In the genomic region with DNA sequence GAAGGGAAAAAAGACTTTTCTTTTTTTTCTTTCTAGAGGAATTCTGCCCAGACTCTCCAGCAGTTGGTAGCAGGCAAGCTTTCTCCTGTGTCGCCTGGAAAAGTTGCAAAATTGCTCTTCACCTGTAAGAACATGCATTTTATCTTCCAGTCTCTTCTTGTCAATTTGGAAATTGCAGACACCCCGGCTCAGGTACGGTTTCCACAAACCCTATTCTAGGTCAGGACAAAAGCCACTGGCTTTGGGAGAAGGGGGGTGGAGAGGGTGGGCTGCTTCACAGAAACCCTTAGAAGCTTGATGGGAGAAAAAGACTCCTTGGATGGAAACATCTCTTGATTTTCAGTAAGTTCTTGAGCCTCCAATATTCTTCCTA, we compare ENCODE assay signal across 22 mouse cellular contexts. TPM values are rescaled to one million over a fixed set of nuclear protein-coding genes. Genes with fewer than 3 reads are reported as not detected.
DNase-seq lines count a peak whose midpoint lies in the region; ATAC-seq lines count a peak whose summit lies in the region.
"Had no signal": no experiment of that assay in that cellular context is flagged by ENCODE, and none has a peak within 500 bp of the region (broad histone marks: within the 10 kb centered on the region; RNA-seq: fewer than 3 reads in every experiment).

No protein-coding gene starts in this region.

- no peaks in the 10 kb centered on the region for H3K36me3 ChIP-seq in forebrain, embryonic 11.5 days (ENCODE audit: control insufficient read depth, insufficient read depth, low read length)
- H3K36me3 ChIP-seq in forebrain, embryonic 15.5 days: no peaks in the 10 kb centered on the region
- no peaks in the 10 kb centered on the region for H3K36me3 ChIP-seq in embryonic facial prominence, embryonic 11.5 days (replicated peaks; ENCODE audit: control insufficient read depth, insufficient read depth, low read depth, low read length)
- no peaks in the 10 kb centered on the region for H3K36me3 ChIP-seq in hindbrain, embryonic 16.5 days (ENCODE audit: control insufficient read depth, insufficient read depth, low read length)
- H3K36me3 ChIP-seq in midbrain, embryonic 15.5 days (replicated peaks): no peaks in the 10 kb centered on the region
- H3K36me3 ChIP-seq: intestine, embryonic 15.5 days; kidney, embryonic 15.5 days; limb, embryonic 13.5 days; liver, embryonic 13.5 days; stomach, embryonic 15.5 days had no signal

- H3K4me1 ChIP-seq in forebrain, embryonic 11.5 days (replicated peaks; ENCODE audit: control insufficient read depth, insufficient read depth, low read length): peaks cover 25% of the 10 kb centered on the region
- H3K4me1 ChIP-seq in forebrain, embryonic 15.5 days: peaks cover 32% of the 10 kb centered on the region
- H3K4me1 ChIP-seq in embryonic facial prominence, embryonic 11.5 days (ENCODE audit: control insufficient read depth, insufficient read depth, low read length): peaks cover 3% of the 10 kb centered on the region
- H3K4me1 ChIP-seq in hindbrain, embryonic 16.5 days (ENCODE audit: control insufficient read depth, insufficient read depth, low read depth, low read length): no peaks in the 10 kb centered on the region
- peaks cover 17% of the 10 kb centered on the region for H3K4me1 ChIP-seq in midbrain, embryonic 15.5 days

- H3K9ac ChIP-seq in forebrain, embryonic 11.5 days (ENCODE audit: low read length): peak overlapping the region; percentile 65
- no peak overlapping the region for H3K9ac ChIP-seq in forebrain, embryonic 15.5 days (replicated peaks)
- H3K9ac ChIP-seq in embryonic facial prominence, embryonic 11.5 days (replicated peaks; ENCODE audit: low read length): no peak overlapping the region
- H3K9ac ChIP-seq in hindbrain, embryonic 16.5 days (ENCODE audit: low read depth, low read length): no peak overlapping the region
- H3K9ac ChIP-seq in midbrain, embryonic 15.5 days: peak overlapping the region; percentile 32; the same call in 1 of the 2 replicates
- H3K9ac ChIP-seq: intestine, embryonic 15.5 days; kidney, embryonic 15.5 days; limb, embryonic 13.5 days; liver, embryonic 13.5 days; lung, embryonic 14.5 days; stomach, embryonic 15.5 days had no signal

- peaks cover 36% of the 10 kb centered on the region for H3K27me3 ChIP-seq in forebrain, embryonic 11.5 days (ENCODE audit: control insufficient read depth, insufficient read depth, low read length)
- peaks cover 79% of the 10 kb centered on the region for H3K27me3 ChIP-seq in forebrain, embryonic 15.5 days
- peaks cover 55% of the 10 kb centered on the region for H3K27me3 ChIP-seq in embryonic facial prominence, embryonic 11.5 days (ENCODE audit: control insufficient read depth, insufficient read depth, low read length)
- H3K27me3 ChIP-seq in hindbrain, embryonic 16.5 days (replicated peaks; ENCODE audit: control insufficient read depth, insufficient read depth, low read length): peaks cover 46% of the 10 kb centered on the region
- peaks cover 8% of the 10 kb centered on the region; the same call in 1 of the 2 replicates for H3K27me3 ChIP-seq in midbrain, embryonic 15.5 days (replicated peaks)

- 5% methylated on average over 3 of the region's 3 CpGs for WGBS in forebrain, embryonic 11.5 days
- 29% methylated on average over 3 of the region's 3 CpGs for WGBS in forebrain, embryonic 15.5 days
- WGBS in embryonic facial prominence, embryonic 11.5 days: 0% methylated on average over 3 of the region's 3 CpGs
- WGBS in hindbrain, embryonic 16.5 days: 5% methylated on average over 3 of the region's 3 CpGs
- 18% methylated on average over 3 of the region's 3 CpGs for WGBS in midbrain, embryonic 15.5 days

- peak; percentile 59 for DNase-seq in forebrain, embryonic 11.5 days (ENCODE audit: low spot score)
- peak; percentile 21 for DNase-seq in embryonic facial prominence, embryonic 11.5 days (ENCODE audit: low spot score)
- no peak for DNase-seq in lung, postnatal 36 days
- DNase-seq: gastrocnemius, postnatal 10 days; heart, postnatal 36 days; kidney, postnatal 4 days; layer of hippocampus, adult 9-11 months; liver, embryonic 13.5 days; thymus, adult 18-20 months; thymus, postnatal 4 days had no signal

- no peak for ATAC-seq in forebrain, embryonic 11.5 days (replicated peaks; ENCODE audit: low FRiP score)
- ATAC-seq in forebrain, embryonic 15.5 days (replicated peaks): no peak
- ATAC-seq in embryonic facial prominence, embryonic 11.5 days (replicated peaks; ENCODE audit: insufficient number of reproducible peaks, low FRiP score, low TSS enrichment, low read depth): no peak
- ATAC-seq in hindbrain, embryonic 16.5 days: no peak
- ATAC-seq in midbrain, embryonic 15.5 days (replicated peaks): no peak
- ATAC-seq in CD4-positive, CD25-positive, alpha-beta regulatory T cell, adult 4 months: no peak
- ATAC-seq: intestine, embryonic 15.5 days had no signal

- peak overlapping the region; percentile 50 for H3K4me2 ChIP-seq in forebrain, embryonic 11.5 days (ENCODE audit: low read depth, low read length, severe bottlenecking)
- H3K4me2 ChIP-seq in forebrain, embryonic 15.5 days (replicated peaks): no peak overlapping the region
- no peak overlapping the region for H3K4me2 ChIP-seq in embryonic facial prominence, embryonic 11.5 days (ENCODE audit: low read depth, low read length)
- peak overlapping the region; percentile 6; the same call in 1 of the 2 replicates for H3K4me2 ChIP-seq in hindbrain, embryonic 16.5 days (ENCODE audit: low read length)
- H3K4me2 ChIP-seq in midbrain, embryonic 15.5 days: peak overlapping the region; percentile 56
- H3K4me2 ChIP-seq: intestine, embryonic 15.5 days; kidney, embryonic 15.5 days; limb, embryonic 13.5 days; liver, embryonic 13.5 days; lung, embryonic 14.5 days; stomach, embryonic 15.5 days had no signal

- H3K9me3 ChIP-seq in forebrain, embryonic 11.5 days (ENCODE audit: control insufficient read depth, low read length): no peaks in the 10 kb centered on the region
- H3K9me3 ChIP-seq in forebrain, embryonic 15.5 days: no peaks in the 10 kb centered on the region
- H3K9me3 ChIP-seq in embryonic facial prominence, embryonic 11.5 days (replicated peaks; ENCODE audit: control insufficient read depth, low read length): no peaks in the 10 kb centered on the region
- no peaks in the 10 kb centered on the region for H3K9me3 ChIP-seq in hindbrain, embryonic 16.5 days (ENCODE audit: control insufficient read depth, low read length)
- no peaks in the 10 kb centered on the region for H3K9me3 ChIP-seq in midbrain, embryonic 15.5 days
- H3K9me3 ChIP-seq: intestine, embryonic 15.5 days; kidney, embryonic 15.5 days; limb, embryonic 13.5 days; liver, embryonic 13.5 days; stomach, embryonic 15.5 days had no signal

- H3K27ac ChIP-seq in forebrain, embryonic 11.5 days (ENCODE audit: low read depth, low read length): peak overlapping the region; percentile 61
- H3K27ac ChIP-seq in forebrain, embryonic 15.5 days (replicated peaks): no peak overlapping the region
- H3K27ac ChIP-seq in embryonic facial prominence, embryonic 11.5 days (replicated peaks; ENCODE audit: low read depth, low read length): no peak overlapping the region
- H3K27ac ChIP-seq in hindbrain, embryonic 16.5 days (ENCODE audit: low read depth, low read length): no peak overlapping the region
- peak overlapping the region; percentile 80 for H3K27ac ChIP-seq in midbrain, embryonic 15.5 days
- H3K27ac ChIP-seq: heart, adult 2 months; intestine, embryonic 15.5 days; kidney, embryonic 15.5 days; limb, embryonic 13.5 days; liver, embryonic 13.5 days; macrophage; stomach, embryonic 15.5 days had no signal

- H3K4me3 ChIP-seq in forebrain, embryonic 11.5 days (ENCODE audit: low read depth, low read length): peak overlapping the region; percentile 25
- no peak overlapping the region for H3K4me3 ChIP-seq in forebrain, embryonic 15.5 days
- no peak overlapping the region for H3K4me3 ChIP-seq in embryonic facial prominence, embryonic 11.5 days (ENCODE audit: low read depth, low read length)
- H3K4me3 ChIP-seq in hindbrain, embryonic 16.5 days (ENCODE audit: low read length): no peak overlapping the region
- H3K4me3 ChIP-seq in midbrain, embryonic 15.5 days: peak overlapping the region; percentile 28
- H3K4me3 ChIP-seq: heart, adult 2 months; intestine, embryonic 15.5 days; kidney, embryonic 15.5 days; limb, embryonic 13.5 days; liver, embryonic 13.5 days; stomach, embryonic 15.5 days had no signal

RNA-seq across cellular contexts. Expression of gene Otx2, which starts 3.4 kb away (rescaled TPM):
- 73.3 and 78.7 TPM in 2 replicates for polyA plus RNA-seq in forebrain, embryonic 11.5 days (2014; fragmentation: Nextera tagmentation; extraction: Ambion mirVana)
- 10.7 and 18.8 TPM in 2 replicates for polyA plus RNA-seq in forebrain, embryonic 15.5 days (2015; fragmentation: Nextera tagmentation; extraction: Ambion mirVana)
- polyA plus RNA-seq in embryonic facial prominence, embryonic 11.5 days (2014; fragmentation: Nextera tagmentation; extraction: Ambion mirVana): 16.6 and 20.5 TPM in 2 replicates
- 21.0 and 26.3 TPM in 2 replicates for polyA plus RNA-seq in hindbrain, embryonic 16.5 days (2015; fragmentation: Nextera tagmentation; extraction: Ambion mirVana)
- polyA plus RNA-seq in midbrain, embryonic 15.5 days (2015; fragmentation: Nextera tagmentation; extraction: Ambion mirVana): 83.5 and 83.6 TPM in 2 replicates
- not detected for polyA plus RNA-seq in CD4-positive, CD25-positive, alpha-beta regulatory T cell, adult 4 months (2017; shearing (Covaris generic))
- polyA plus RNA-seq: heart, adult 2 months; heart, embryonic 14.5 days; kidney, embryonic 15.5 days; limb, embryonic 13.5 days; liver, embryonic 13.5 days; lung, embryonic 14.5 days; macrophage had no signal

Comparison
In these comparisons a context has a peak if more than half of its experiments do, and no peak if none do; other contexts are left out.
1. H3K27ac ChIP-seq: peak in forebrain, embryonic 11.5 days (single experiment) and midbrain, embryonic 15.5 days (single experiment); none in forebrain, embryonic 15.5 days (single experiment), embryonic facial prominence, embryonic 11.5 days (single experiment) and hindbrain, embryonic 16.5 days (single experiment).
2. H3K4me2 ChIP-seq: peak in forebrain, embryonic 11.5 days (single experiment), hindbrain, embryonic 16.5 days (single experiment) and midbrain, embryonic 15.5 days (single experiment); none in forebrain, embryonic 15.5 days (single experiment) and embryonic facial prominence, embryonic 11.5 days (single experiment).
3. H3K4me3 ChIP-seq: peak in forebrain, embryonic 11.5 days (single experiment) and midbrain, embryonic 15.5 days (single experiment); none in forebrain, embryonic 15.5 days (single experiment), embryonic facial prominence, embryonic 11.5 days (single experiment) and hindbrain, embryonic 16.5 days (single experiment).
4. H3K9ac ChIP-seq: peak in forebrain, embryonic 11.5 days (single experiment) and midbrain, embryonic 15.5 days (single experiment); none in forebrain, embryonic 15.5 days (single experiment), embryonic facial prominence, embryonic 11.5 days (single experiment) and hindbrain, embryonic 16.5 days (single experiment).
5. RNA of gene Otx2, which starts 3.4 kb away (polyA plus RNA-seq): 83.5 to 83.6 TPM in midbrain, embryonic 15.5 days, 73.3 to 78.7 TPM in forebrain, embryonic 11.5 days, 21.0 to 26.3 TPM in hindbrain, embryonic 16.5 days, 16.6 to 20.5 TPM in embryonic facial prominence, embryonic 11.5 days and 10.7 to 18.8 TPM in forebrain, embryonic 15.5 days; not detected in CD4-positive, CD25-positive, alpha-beta regulatory T cell, adult 4 months; every median in the first group is over 10 times any median in the second.